Mouse (Mus musculus): ENCODE data around the gene Tmco1. TPM values are rescaled to one million over a fixed set of nuclear protein-coding genes. Genes with fewer than 3 reads are reported as not detected.

Tmco1 gene
- total and polyA plus RNA-seq, 3 experiments: 60.3 to 95.3 (median 88.2) TPM

GRCm38 (mm10) chr1:167279160-167279715 lies 28.9 kb upstream of the Tmco1 start:
- 64% methylated on average over 13 of the region's 13 CpGs for WGBS
- DNase-seq: peak in 1 of 2 experiments; percentile 47
- H3K79me2 ChIP-seq (replicated peaks; ENCODE audit: control insufficient read depth, insufficient read depth, low read length): no peaks in the 10 kb centered on the region; the same call in none of the 2 replicates
- intact Hi-C loops (cut with DNase I): no loop called here
- no peaks in the 10 kb centered on the region for H3K27me3 ChIP-seq (ENCODE audit: control insufficient read depth, insufficient read depth, low read length)
- H3K9ac ChIP-seq (ENCODE audit: low read depth, low read length): no peak overlapping the region
- no peaks in the 10 kb centered on the region; the same call in 1 of the 2 replicates for H3K36me3 ChIP-seq (ENCODE audit: control insufficient read depth, insufficient read depth, low read length)
- H3K4me3 ChIP-seq: no peak overlapping the region
- peak overlapping the region; percentile 61 for H3K27ac ChIP-seq
- TF ChIP-seq EP300 (IDR thresholded peaks at IDR 0.05; ENCODE audit: insufficient read depth, low read depth, low read length): 0 out of 2 replicates have a peak, but pooled peaks have one; percentile 21
- TF ChIP-seq CTCF (IDR thresholded peaks at IDR 0.05): no peak
- peaks cover 2% of the 10 kb centered on the region; the same call in 1 of the 2 replicates for H3K4me1 ChIP-seq (ENCODE audit: control insufficient read depth, insufficient read depth, low read length)

GRCm38 (mm10) chr1:167280061-167280460 lies 28.1 kb upstream of the Tmco1 start:
- H3K36me3 ChIP-seq (ENCODE audit: control insufficient read depth, insufficient read depth, low read length): no peaks in the 10 kb centered on the region; the same call in 1 of the 2 replicates
- H3K79me2 ChIP-seq (replicated peaks; ENCODE audit: control insufficient read depth, insufficient read depth, low read length): no peaks in the 10 kb centered on the region; the same call in none of the 2 replicates
- H3K27me3 ChIP-seq (ENCODE audit: control insufficient read depth, insufficient read depth, low read length): no peaks in the 10 kb centered on the region
- no peak overlapping the region for H3K4me3 ChIP-seq
- no peak overlapping the region for H3K27ac ChIP-seq
- TF ChIP-seq POLR2A (IDR thresholded peaks at IDR 0.05; ENCODE audit: insufficient read depth, low read depth, low read length) (no peak), CTCF (IDR thresholded peaks at IDR 0.05) (no peak), EP300 (IDR thresholded peaks at IDR 0.05; ENCODE audit: insufficient read depth, low read depth, low read length) (no peak)
- no peak for DNase-seq
- 69% methylated on average over 10 of the region's 10 CpGs for WGBS
- no peak overlapping the region for H3K9ac ChIP-seq (ENCODE audit: low read depth, low read length)
- intact Hi-C loops (cut with DNase I): no loop called here
- peaks cover 2% of the 10 kb centered on the region; the same call in 1 of the 2 replicates for H3K4me1 ChIP-seq (ENCODE audit: control insufficient read depth, insufficient read depth, low read length)

- TF ChIP-seq CTCF (IDR thresholded peaks at IDR 0.05) (no peak), EP300 (IDR thresholded peaks at IDR 0.05; ENCODE audit: insufficient read depth, low read depth, low read length) (no peak), POLR2A (IDR thresholded peaks at IDR 0.05; ENCODE audit: insufficient read depth, low read depth, low read length) (no peak)
- Histone ChIP-seq H3K79me2 (replicated peaks; ENCODE audit: control insufficient read depth, insufficient read depth, low read length) (no peaks in the 10 kb centered on the region; the same call in none of the 2 replicates), H3K4me1 (ENCODE audit: control insufficient read depth, insufficient read depth, low read length) (no peaks in the 10 kb centered on the region; the same call in 1 of the 2 replicates), H3K4me3 (no peak overlapping the region), H3K36me3 (ENCODE audit: control insufficient read depth, insufficient read depth, low read length) (no peaks in the 10 kb centered on the region; the same call in 1 of the 2 replicates), H3K27ac (no peak overlapping the region), H3K27me3 (ENCODE audit: control insufficient read depth, insufficient read depth, low read length) (no peaks in the 10 kb centered on the region), H3K9ac (ENCODE audit: low read depth, low read length) (no peak overlapping the region)
- WGBS: 74% methylated on average over 3 of the region's 3 CpGs
- no peak for DNase-seq
- intact Hi-C loops (cut with DNase I): no loop called here
Observed at GRCm38 (mm10) chr1:167282112-167282511, 26.1 kb upstream of the Tmco1 start.

- H3K27ac ChIP-seq: no peak overlapping the region
- no peak for TF ChIP-seq CTCF (IDR thresholded peaks at IDR 0.05)
- no peak for TF ChIP-seq POLR2A (IDR thresholded peaks at IDR 0.05; ENCODE audit: insufficient read depth, low read depth, low read length)
- TF ChIP-seq EP300 (IDR thresholded peaks at IDR 0.05; ENCODE audit: insufficient read depth, low read depth, low read length): no peak
- intact Hi-C loops (cut with DNase I): no loop called here
- no peaks in the 10 kb centered on the region; the same call in 1 of the 2 replicates for H3K36me3 ChIP-seq (ENCODE audit: control insufficient read depth, insufficient read depth, low read length)
- H3K9ac ChIP-seq (ENCODE audit: low read depth, low read length): no peak overlapping the region
- H3K27me3 ChIP-seq (ENCODE audit: control insufficient read depth, insufficient read depth, low read length): no peaks in the 10 kb centered on the region
- H3K4me3 ChIP-seq: no peak overlapping the region
- H3K4me1 ChIP-seq (ENCODE audit: control insufficient read depth, insufficient read depth, low read length): no peaks in the 10 kb centered on the region; the same call in 1 of the 2 replicates
- H3K79me2 ChIP-seq (replicated peaks; ENCODE audit: control insufficient read depth, insufficient read depth, low read length): no peaks in the 10 kb centered on the region; the same call in none of the 2 replicates
- 64% methylated on average over 5 of the region's 5 CpGs for WGBS
- DNase-seq: no peak
Observed at GRCm38 (mm10) chr1:167282768-167283167, 25.4 kb upstream of the Tmco1 start.

GRCm38 (mm10) chr1:167283441-167284257 lies 24.5 kb upstream of the Tmco1 start:
- TF ChIP-seq EP300 (IDR thresholded peaks at IDR 0.05; ENCODE audit: insufficient read depth, low read depth, low read length) (no peak), POLR2A (IDR thresholded peaks at IDR 0.05; ENCODE audit: insufficient read depth, low read depth, low read length) (no peak), CTCF (IDR thresholded peaks at IDR 0.05) (no peak)
- Histone ChIP-seq H3K79me2 (replicated peaks; ENCODE audit: control insufficient read depth, insufficient read depth, low read length) (no peaks in the 10 kb centered on the region; the same call in none of the 2 replicates), H3K4me1 (ENCODE audit: control insufficient read depth, insufficient read depth, low read length) (no peaks in the 10 kb centered on the region; the same call in 1 of the 2 replicates), H3K36me3 (ENCODE audit: control insufficient read depth, insufficient read depth, low read length) (no peaks in the 10 kb centered on the region; the same call in 1 of the 2 replicates), H3K9ac (ENCODE audit: low read depth, low read length) (peak overlapping the region; percentile 89), H3K27ac (peak overlapping the region; percentile 82), H3K27me3 (ENCODE audit: control insufficient read depth, insufficient read depth, low read length) (no peaks in the 10 kb centered on the region; the same call in 1 of the 2 replicates), H3K4me3 (peak overlapping the region; percentile 82)
- intact Hi-C loops (cut with DNase I): no loop called here
- DNase-seq: peak in 1 of 2 experiments; percentile 43
- 2% methylated on average over 41 of the region's 44 CpGs for WGBS
